Mouse (Mus musculus): ENCODE data around the gene Crtc3. TPM values are rescaled to one million over a fixed set of nuclear protein-coding genes. Genes with fewer than 3 reads are reported as not detected.

The Crtc3 gene
- polyA plus RNA-seq, 1 experiment from 2014 or later = 4.1 TPM

- Histone ChIP-seq H3K27ac (ENCODE audit: low read depth) (no peak overlapping the region), H3K9ac (replicated peaks) (no peak overlapping the region), H3K4me1 (ENCODE audit: insufficient read depth) (peaks cover 15% of the 10 kb centered on the region), H3K9me3 (ENCODE audit: low read length) (no peaks in the 10 kb centered on the region), H3K27me3 (ENCODE audit: insufficient read depth, low read length) (no peaks in the 10 kb centered on the region), H3K4me3 (ENCODE audit: low read depth, low read length) (no peak overlapping the region), H3K4me2 (ENCODE audit: low read depth, low read length) (no peak overlapping the region), H3K36me3 (replicated peaks; ENCODE audit: insufficient read depth, low read length) (no peaks in the 10 kb centered on the region)
- no peak for TF ChIP-seq EP300 (IDR thresholded peaks at IDR 0.05; ENCODE audit: low read depth)
- TF ChIP-seq CTCF (IDR thresholded peaks at IDR 0.05; ENCODE audit: low read depth) = no peak
- DNase-seq (no peak), ATAC-seq (no peak)
- WGBS (ENCODE audit: insufficient replicate concordance) = 79% methylated on average over 6 of the region's 6 CpGs
Measured at GRCm38 (mm10) chr7:80691131-80691530, 2.5 kb upstream of the Crtc3 start.

GRCm38 (mm10) chr7:80689221-80689591 lies 529 bp upstream of the Crtc3 start:
- no peak for DNase-seq
- Histone ChIP-seq H3K4me3 (ENCODE audit: low read depth, low read length) (peak overlapping the region; percentile 90), H3K27me3 (ENCODE audit: insufficient read depth, low read length) (no peaks in the 10 kb centered on the region), H3K4me2 (ENCODE audit: low read depth, low read length) (peak overlapping the region; percentile 99), H3K4me1 (ENCODE audit: insufficient read depth) (peaks cover 16% of the 10 kb centered on the region), H3K27ac (ENCODE audit: low read depth) (peak overlapping the region; percentile 97), H3K9ac (replicated peaks) (peak overlapping the region; percentile 96), H3K9me3 (ENCODE audit: low read length) (no peaks in the 10 kb centered on the region), H3K36me3 (replicated peaks; ENCODE audit: insufficient read depth, low read length) (no peaks in the 10 kb centered on the region)
- TF ChIP-seq CTCF (IDR thresholded peaks at IDR 0.05; ENCODE audit: low read depth) = no peak
- TF ChIP-seq EP300 (IDR thresholded peaks at IDR 0.05; ENCODE audit: low read depth) = no peak
- 26% methylated on average over 10 of the region's 10 CpGs for WGBS (ENCODE audit: insufficient replicate concordance)
- ATAC-seq = no peak

GRCm38 (mm10) chr7:80687721-80688555 lies 739 bp downstream of the Crtc3 start:
- H3K4me2 ChIP-seq (ENCODE audit: low read depth, low read length) = peak overlapping the region; percentile 99

GRCm38 (mm10) chr7:80685639-80686038 lies 3.0 kb downstream of the Crtc3 start:
- peaks cover 21% of the 10 kb centered on the region for H3K4me1 ChIP-seq (ENCODE audit: insufficient read depth)
- no peak overlapping the region for H3K4me2 ChIP-seq (ENCODE audit: low read depth, low read length)
- no peak for DNase-seq
- H3K27me3 ChIP-seq (ENCODE audit: insufficient read depth, low read length) = no peaks in the 10 kb centered on the region
- no peaks in the 10 kb centered on the region for H3K36me3 ChIP-seq (replicated peaks; ENCODE audit: insufficient read depth, low read length)
- no peaks in the 10 kb centered on the region for H3K9me3 ChIP-seq (ENCODE audit: low read length)
- WGBS (ENCODE audit: insufficient replicate concordance) = 59% methylated on average over 5 of the region's 5 CpGs
- H3K27ac ChIP-seq (ENCODE audit: low read depth) = no peak overlapping the region
- H3K9ac ChIP-seq (replicated peaks) = no peak overlapping the region
- TF ChIP-seq EP300 (IDR thresholded peaks at IDR 0.05; ENCODE audit: low read depth) (no peak), CTCF (IDR thresholded peaks at IDR 0.05; ENCODE audit: low read depth) (no peak)
- ATAC-seq = no peak
- no peak overlapping the region for H3K4me3 ChIP-seq (ENCODE audit: low read depth, low read length)

More at GRCm38 (mm10) chr7:80687721-80688555, 739 bp downstream of the Crtc3 start:
- Histone ChIP-seq H3K4me3 (ENCODE audit: low read depth, low read length) (peak overlapping the region; percentile 90), H3K9ac (replicated peaks) (peak overlapping the region; percentile 96), H3K36me3 (replicated peaks; ENCODE audit: insufficient read depth, low read length) (no peaks in the 10 kb centered on the region), H3K9me3 (ENCODE audit: low read length) (no peaks in the 10 kb centered on the region), H3K27me3 (ENCODE audit: insufficient read depth, low read length) (no peaks in the 10 kb centered on the region), H3K4me1 (ENCODE audit: insufficient read depth) (peaks cover 16% of the 10 kb centered on the region), H3K27ac (ENCODE audit: low read depth) (peak overlapping the region; percentile 97)
- ATAC-seq (peak; percentile 67), DNase-seq (peak; percentile 68)
- 4% methylated on average over 39 of the region's 69 CpGs for WGBS (ENCODE audit: insufficient replicate concordance)
- TF ChIP-seq EP300 (IDR thresholded peaks at IDR 0.05; ENCODE audit: low read depth) = no peak
- TF ChIP-seq CTCF (IDR thresholded peaks at IDR 0.05; ENCODE audit: low read depth) = peak; percentile 13; the same call in 1 of the 2 replicates

- 29% methylated on average over 1 of the region's 1 CpGs for WGBS (ENCODE audit: insufficient replicate concordance)
- H3K27me3 ChIP-seq (ENCODE audit: insufficient read depth, low read length) = no peaks in the 10 kb centered on the region
- no peaks in the 10 kb centered on the region for H3K9me3 ChIP-seq (ENCODE audit: low read length)
- no peak overlapping the region for H3K4me2 ChIP-seq (ENCODE audit: low read depth, low read length)
- TF ChIP-seq CTCF (IDR thresholded peaks at IDR 0.05; ENCODE audit: low read depth) (no peak), EP300 (IDR thresholded peaks at IDR 0.05; ENCODE audit: low read depth) (no peak)
- H3K36me3 ChIP-seq (replicated peaks; ENCODE audit: insufficient read depth, low read length) = no peaks in the 10 kb centered on the region
- H3K4me3 ChIP-seq (ENCODE audit: low read depth, low read length) = no peak overlapping the region
- H3K9ac ChIP-seq (replicated peaks) = no peak overlapping the region
- ATAC-seq = peak; percentile 45; the same call in 1 of the 2 replicates
- peaks cover 9% of the 10 kb centered on the region for H3K4me1 ChIP-seq (ENCODE audit: insufficient read depth)
- DNase-seq = no peak
- no peak overlapping the region for H3K27ac ChIP-seq (ENCODE audit: low read depth)
Measured at GRCm38 (mm10) chr7:80682630-80683029, 6.0 kb downstream of the Crtc3 start.

- Histone ChIP-seq H3K9ac (replicated peaks) (no peak overlapping the region; the same call in 1 of the 2 replicates), H3K4me1 (ENCODE audit: insufficient read depth) (peaks cover 5% of the 10 kb centered on the region; the same call in 1 of the 2 replicates), H3K4me3 (ENCODE audit: low read depth, low read length) (no peak overlapping the region), H3K36me3 (replicated peaks; ENCODE audit: insufficient read depth, low read length) (peaks cover 6% of the 10 kb centered on the region), H3K27me3 (ENCODE audit: insufficient read depth, low read length) (no peaks in the 10 kb centered on the region), H3K27ac (ENCODE audit: low read depth) (no peak overlapping the region), H3K9me3 (ENCODE audit: low read length) (no peaks in the 10 kb centered on the region), H3K4me2 (ENCODE audit: low read depth, low read length) (peak overlapping the region; percentile 42)
- TF ChIP-seq EP300 (IDR thresholded peaks at IDR 0.05; ENCODE audit: low read depth) (no peak), CTCF (IDR thresholded peaks at IDR 0.05; ENCODE audit: low read depth) (no peak)
- DNase-seq (no peak), ATAC-seq (0 out of 2 replicates have a peak, but pooled peaks have one; percentile 48)
- 12% methylated on average over 12 of the region's 12 CpGs for WGBS (ENCODE audit: insufficient replicate concordance)
Measured at GRCm38 (mm10) chr7:80680218-80680847, 8.3 kb downstream of the Crtc3 start.

Measured in liver, postnatal 0 days (tissue).